Mouse (Mus musculus) kidney, adult 8-10 months (tissue): ENCODE measurements around the gene Dgkd.

Experiments used
- DNase-seq, 2 experiments: peaks; one replicate each; pipeline ENCODE4 v3.0.0; 2022

The Dgkd gene

DNA sequence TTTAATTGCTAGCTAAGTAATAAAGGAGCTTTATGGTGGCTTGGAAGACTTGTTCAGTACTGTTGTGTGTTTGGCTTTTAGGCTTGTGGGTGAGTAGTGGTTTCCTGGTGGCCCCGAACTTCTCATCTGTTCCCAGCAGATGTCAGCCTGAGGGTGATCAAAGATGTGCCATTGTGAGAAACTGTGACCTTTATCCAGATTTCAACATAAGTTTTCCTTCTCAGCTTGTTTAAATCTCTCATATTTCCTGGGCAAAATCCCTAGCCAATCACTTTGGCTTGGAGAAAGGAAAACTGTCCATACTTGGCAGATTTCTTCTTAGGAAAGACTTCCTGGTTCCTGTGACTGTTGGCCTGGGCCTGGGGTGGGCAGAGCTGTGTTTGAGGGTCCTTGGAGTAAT, 37.9 kb downstream of the Dgkd start:
- DNase-seq = no peak

DNA sequence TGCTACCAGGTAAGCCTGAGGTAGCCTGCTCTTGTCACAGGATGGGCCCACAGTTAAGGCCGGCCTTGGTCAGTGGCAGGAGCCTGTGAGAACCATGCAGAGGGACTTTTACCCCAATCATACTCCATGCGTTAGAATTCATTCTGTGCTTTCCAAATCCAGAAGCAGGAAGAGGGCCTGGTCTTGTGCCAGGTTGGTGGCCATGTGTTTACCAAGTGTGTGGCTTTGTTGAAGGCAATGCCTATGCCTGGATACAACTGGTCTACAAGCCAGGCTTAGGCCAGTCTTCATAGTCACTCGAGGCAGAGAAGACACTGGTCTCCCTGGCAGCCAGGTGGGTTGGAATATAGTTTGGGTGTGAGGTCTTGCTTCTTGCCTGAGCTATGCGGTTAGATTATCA, 38.5 kb downstream of the Dgkd start:
- peak; percentile 32 to 39 for DNase-seq

GRCm38 (mm10) chr1:87892499-87892898, 39.4 kb downstream of the Dgkd start:
- DNase-seq = peak; percentile 71 to 76

DNA sequence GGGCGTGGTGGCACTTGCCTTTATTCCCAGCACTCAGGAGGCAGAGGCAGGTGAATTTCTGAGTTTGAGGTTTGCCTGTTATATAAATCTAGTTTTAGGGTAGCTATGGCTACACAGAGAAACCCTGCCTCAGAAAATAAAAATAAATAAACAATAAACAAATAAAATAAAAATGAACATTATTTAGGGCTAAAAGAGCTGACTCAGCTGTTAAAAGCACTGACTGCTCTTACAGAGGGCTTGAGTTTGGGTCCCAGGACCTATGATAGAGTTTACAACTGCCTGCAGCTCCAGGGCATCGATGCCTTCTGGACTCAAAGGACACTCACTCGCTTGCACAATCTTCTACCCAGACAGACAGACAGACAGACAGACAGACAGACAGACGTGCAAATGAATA, 40.3 kb downstream of the Dgkd start:
- DNase-seq = no peak

GRCm38 (mm10) chr1:87896921-87897320, 43.8 kb downstream of the Dgkd start:
- peak; percentile 55 to 57 for DNase-seq

DNA sequence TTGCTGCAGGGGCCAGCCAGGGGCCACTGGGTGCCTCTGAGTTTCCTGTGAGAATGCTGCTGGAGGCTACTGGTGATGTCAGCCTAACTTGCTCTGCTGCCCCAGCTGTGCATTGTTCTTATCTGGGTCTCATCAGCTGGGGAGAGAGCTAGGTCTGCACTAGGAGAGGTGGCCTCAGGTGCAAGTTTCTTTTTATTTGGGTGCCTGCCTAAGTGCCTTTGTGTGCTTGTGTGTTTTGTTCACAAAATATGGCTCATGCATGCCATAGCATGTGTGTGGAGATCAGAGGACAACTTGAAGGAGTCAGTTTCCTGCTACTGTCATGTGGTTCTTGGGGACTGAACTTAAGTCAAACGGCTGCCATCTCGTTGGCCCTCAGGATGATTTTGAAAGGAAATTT, 46.6 kb downstream of the Dgkd start:
- no peak for DNase-seq

GRCm38 (mm10) chr1:87900979-87901378, 47.9 kb downstream of the Dgkd start:
- peak; percentile 55 to 63 for DNase-seq

DNA sequence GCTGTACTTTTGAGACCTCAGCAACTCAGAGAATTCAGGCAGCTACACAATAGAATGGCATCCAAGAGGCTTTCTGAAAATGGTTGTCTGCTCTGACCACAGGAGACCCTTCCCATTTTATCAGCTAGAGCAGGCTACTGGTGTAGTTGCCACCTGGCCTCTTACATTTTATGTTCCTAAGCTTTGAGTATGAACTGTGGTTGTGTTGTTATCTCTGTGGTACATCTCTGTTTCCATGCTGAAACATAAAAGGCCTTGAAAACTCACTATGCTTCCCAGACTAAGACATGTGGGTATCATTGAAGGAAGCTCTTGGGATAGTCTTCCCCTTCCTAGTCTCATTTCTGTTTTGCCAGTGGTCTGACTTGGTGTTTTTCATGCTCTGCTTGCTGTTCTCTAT, 49.1 kb downstream of the Dgkd start:
- DNase-seq = no peak

DNA sequence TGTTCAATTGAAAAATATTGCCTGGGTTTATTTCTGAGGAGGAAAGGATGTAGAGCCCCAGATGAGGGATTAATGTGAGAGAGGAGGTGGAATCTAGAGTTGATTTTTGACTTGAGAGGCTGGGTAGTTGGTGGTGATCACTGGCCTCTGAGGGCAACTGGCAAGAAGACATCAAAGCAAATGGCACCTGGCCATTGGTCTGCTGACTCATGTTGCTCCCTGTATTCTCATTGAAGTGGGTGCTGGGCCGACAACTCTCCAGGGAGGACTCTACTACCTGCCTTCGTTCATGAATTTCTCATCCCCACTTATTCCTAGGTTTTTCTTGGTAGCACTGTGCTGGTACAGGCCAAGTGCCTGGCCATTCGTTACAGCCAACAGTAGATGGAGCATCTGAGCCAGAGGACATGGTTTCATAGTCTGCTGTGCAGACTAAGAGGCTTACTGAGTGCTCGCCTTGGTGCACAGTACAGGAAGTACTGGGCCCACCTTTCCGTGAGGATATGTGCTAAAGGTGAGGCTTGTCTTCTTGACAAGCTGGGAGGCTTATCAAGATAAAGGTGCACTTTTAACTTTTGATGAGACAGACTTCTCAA, 53.4 kb downstream of the Dgkd start:
- DNase-seq = peak; percentile 83 to 87

DNA sequence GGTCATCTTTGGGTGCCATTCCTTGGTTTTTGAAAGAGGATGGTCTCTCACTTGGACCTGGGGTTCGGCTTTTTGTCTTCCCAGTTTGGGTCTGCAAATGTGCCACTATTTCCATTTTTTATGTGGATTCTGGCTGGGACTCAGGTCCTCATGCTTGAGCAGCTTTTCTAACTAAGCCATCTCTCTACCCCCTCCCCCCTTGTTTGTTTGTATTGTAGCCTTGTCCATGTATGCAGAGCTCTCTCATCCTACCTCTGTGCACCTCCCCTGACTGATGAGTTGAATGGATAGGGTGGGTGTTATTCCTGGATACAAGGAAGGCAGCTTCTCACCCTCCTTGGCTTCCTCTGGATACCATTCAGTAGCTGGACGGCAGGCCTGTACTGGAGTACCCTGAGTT, 54.9 kb downstream of the Dgkd start:
- DNase-seq = no peak

GRCm38 (mm10) chr1:87908736-87909135, 55.6 kb downstream of the Dgkd start:
- DNase-seq = peak; percentile 85 to 92

GRCm38 (mm10) chr1:87909565-87909964, 56.5 kb downstream of the Dgkd start:
- DNase-seq = no peak

DNA sequence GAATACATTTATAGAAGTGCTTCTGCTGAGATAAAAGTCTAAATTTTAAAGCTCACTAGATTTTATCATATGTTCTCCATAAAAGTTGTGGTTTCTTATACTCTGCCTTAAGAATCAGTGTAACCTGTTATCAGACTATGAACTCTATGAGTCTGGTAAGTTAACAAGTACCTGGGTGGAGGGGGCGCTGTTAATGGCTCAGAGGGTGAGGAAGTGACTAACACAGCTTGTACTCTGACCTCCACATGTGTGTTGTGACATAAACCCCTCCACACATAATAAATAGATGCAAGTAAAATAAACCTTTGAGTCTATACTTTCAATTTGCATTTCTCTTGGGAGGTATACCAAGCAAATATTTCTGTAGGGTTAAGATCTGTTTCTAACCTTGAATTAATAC, 57.3 kb downstream of the Dgkd start:
- DNase-seq = no peak

GRCm38 (mm10) chr1:87913356-87913755, 60.3 kb downstream of the Dgkd start:
- DNase-seq = no peak

DNA sequence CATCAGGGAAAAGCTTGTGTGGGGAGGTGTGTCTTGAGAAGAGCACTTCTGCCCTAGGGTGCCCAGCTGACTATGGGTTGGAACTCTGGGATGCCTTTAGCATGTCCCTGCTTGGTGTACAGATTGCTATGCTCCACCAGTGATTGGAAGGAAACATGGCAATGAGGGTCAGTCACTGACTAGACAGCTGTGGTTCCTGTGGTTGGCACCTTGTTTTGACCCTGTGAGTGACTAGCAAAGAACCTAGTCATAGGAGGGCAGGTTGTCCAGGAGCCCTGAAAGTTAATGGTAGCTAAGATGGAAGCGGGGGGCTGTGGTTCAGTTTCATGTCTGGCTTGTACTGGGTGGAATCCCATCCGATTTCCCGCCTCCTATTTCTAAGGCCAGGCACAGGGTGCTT, 64.3 kb downstream of the Dgkd start:
- no peak for DNase-seq

DNA sequence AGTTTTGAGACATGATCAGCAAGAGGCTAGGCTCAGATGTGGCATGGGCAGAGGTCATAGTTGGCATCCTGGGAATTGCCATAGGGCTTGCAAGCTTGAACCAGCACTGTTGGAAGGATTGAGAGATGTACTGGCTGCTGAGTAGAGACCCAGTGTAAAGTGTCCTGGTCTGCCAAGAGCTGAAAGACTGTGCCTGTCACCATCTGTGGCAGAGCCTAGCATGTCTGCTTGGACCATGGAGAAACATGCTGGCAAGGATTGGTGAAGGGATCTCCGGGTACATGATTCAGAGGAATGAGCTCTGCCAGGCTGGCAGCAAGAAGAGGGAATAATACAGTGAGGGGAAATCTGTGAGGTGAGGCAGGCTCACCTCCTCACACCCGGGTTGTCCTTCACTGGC, 65.0 kb downstream of the Dgkd start:
- no peak for DNase-seq

DNA sequence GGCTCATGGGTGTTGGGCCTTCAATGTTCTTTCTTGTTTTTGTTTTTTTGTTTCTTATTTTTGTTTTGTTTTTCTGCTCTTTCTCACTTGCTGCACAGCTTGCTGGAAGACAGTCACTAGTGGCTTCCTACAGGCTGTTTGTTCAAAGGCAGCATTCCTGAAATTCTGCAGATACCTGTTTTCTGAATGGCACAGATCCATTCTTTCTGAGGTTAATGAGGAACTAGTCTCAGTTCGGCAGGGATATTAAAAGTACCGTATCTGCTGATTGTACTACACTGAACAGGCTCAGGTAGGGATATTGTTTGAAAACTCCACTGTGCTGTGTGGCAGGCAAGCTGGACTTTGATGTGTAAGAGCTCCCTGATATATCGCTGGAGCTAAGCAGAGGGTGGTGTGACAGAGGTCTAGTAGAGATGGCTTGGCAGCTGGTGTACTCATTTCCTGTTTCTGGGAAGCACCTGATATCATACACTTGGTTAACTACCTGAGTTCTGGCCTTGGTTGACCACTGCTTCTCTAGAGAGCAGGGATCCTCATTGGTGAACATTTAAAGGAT, 67.0 kb downstream of the Dgkd start:
- DNase-seq = peak; percentile 20 to 53

DNA sequence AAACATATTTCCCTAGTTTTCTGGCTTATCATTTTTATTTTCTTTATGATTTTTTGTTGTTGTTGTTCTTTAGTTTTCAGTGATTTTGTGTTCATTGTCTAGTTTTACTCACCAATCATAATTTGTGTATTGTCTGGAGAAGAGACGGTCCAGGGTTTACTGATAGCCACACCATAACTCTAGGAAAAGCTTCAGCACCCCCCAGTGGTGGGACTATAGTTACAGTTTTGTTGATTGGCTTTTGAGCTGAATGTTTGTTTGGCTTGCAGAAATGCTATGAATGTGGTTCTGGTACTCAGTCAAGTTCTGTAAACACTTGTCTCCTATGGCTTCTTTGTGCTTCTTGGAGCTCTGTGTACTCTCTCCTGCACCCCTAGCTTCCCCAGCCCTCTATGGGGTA, 69.6 kb downstream of the Dgkd start:
- peak; percentile 24 to 59 for DNase-seq

DNA sequence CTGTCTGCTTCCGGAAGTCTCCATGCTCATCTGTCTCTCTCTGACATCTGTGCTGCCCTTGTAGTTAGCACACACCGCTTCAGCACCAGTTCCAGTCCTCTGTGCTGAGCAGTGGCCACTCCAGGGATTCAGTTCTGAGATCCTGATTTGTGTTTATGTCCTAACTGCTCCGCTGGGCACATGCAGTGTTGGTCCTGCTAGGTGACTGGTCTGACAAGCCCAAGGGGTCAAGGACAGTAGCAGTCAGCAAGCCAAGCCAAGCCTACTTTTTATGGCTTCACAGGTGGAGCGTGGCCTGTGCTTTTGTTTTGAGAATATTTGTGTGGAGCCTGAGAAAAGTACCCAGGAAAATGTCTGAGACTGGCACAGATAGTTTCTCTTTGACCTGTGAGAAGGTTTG, 71.8 kb downstream of the Dgkd start:
- DNase-seq = no peak

GRCm38 (mm10) chr1:87929730-87930129, 76.6 kb downstream of the Dgkd start:
- DNase-seq = no peak

- DNase-seq = no peak
Observed at GRCm38 (mm10) chr1:87933051-87933450, 80.0 kb downstream of the Dgkd start.

- DNase-seq = no peak
Observed at GRCm38 (mm10) chr1:87935095-87935494, 82.0 kb downstream of the Dgkd start.

GRCm38 (mm10) chr1:87935546-87935945, 82.5 kb downstream of the Dgkd start:
- no peak for DNase-seq

GRCm38 (mm10) chr1:87936075-87936474, 83.0 kb downstream of the Dgkd start:
- DNase-seq = no peak

GRCm38 (mm10) chr1:87936516-87936915, 83.4 kb downstream of the Dgkd start:
- no peak for DNase-seq
